Mouse (Mus musculus): ENCODE measurements around the gene Zfp536.

- TF ChIP-seq CTCF (IDR thresholded peaks at IDR 0.05; ENCODE audit: low read depth, low read length), result no peak
- no peak for TF ChIP-seq POLR2A (IDR thresholded peaks at IDR 0.05; ENCODE audit: borderline replicate concordance, low read depth, low read length)
Measured at GRCm38 (mm10) chr7:37704464-37704863, 69.0 kb downstream of the Zfp536 start.

Data from bone marrow macrophage, adult 2 months (primary cell).